ENCODE assay signal across 8 mouse cellular contexts in the genomic region with DNA sequence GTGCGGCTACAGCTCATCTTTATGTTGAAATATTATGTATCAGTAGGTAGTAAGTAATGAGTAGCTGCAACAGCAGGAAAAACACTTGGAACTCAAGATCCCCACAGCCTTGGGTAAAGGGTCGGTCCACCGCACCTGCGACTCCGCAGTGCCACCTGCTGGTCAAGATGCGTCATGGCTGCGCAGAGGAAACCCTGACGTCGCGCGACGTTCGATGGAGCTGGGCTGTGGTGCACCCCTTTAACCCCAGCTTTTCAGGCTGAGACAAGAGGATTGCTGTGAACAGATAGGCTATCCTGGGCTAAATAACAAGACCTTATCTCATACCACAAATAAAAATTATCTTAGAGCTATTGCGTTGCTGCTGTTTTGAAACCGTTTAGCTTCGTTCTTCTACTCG. TPM values are rescaled to one million over a fixed set of nuclear protein-coding genes. Genes with fewer than 3 reads are reported as not detected.
A peak's percentile ranks its signal among the peaks of the same experiment; 100 is the strongest.
DNase-seq lines count a peak whose midpoint lies in the region; ATAC-seq lines count a peak whose summit lies in the region.

No protein-coding gene starts in this region.

- H3K4me3 ChIP-seq in brown adipose tissue, adult 24 weeks (ENCODE audit: insufficient read depth, low read depth, low read length) = peak overlapping the region; percentile 49
- peak overlapping the region; percentile 73 for H3K4me3 ChIP-seq in heart, embryonic 15.5 days
- peak overlapping the region; percentile 80 for H3K4me3 ChIP-seq in liver, embryonic 16.5 days (ENCODE audit: low read depth, low read length)
- peak overlapping the region; percentile 69 for H3K4me3 ChIP-seq in neural tube, embryonic 13.5 days

- H3K27ac ChIP-seq in brown adipose tissue, adult 24 weeks (replicated peaks; ENCODE audit: low read depth, low read length) = no peak overlapping the region
- H3K27ac ChIP-seq in heart, embryonic 15.5 days = no peak overlapping the region
- H3K27ac ChIP-seq in liver, embryonic 16.5 days (ENCODE audit: low read length) = peak overlapping the region; percentile 86
- no peak overlapping the region for H3K27ac ChIP-seq in neural tube, embryonic 13.5 days (replicated peaks)

- peak; percentile 63 for ATAC-seq in CD4-positive, CD25-positive, alpha-beta regulatory T cell, adult 4 months
- peak; percentile 73 for ATAC-seq in heart, embryonic 15.5 days (replicated peaks; ENCODE audit: insufficient number of reproducible peaks, insufficient read depth, low FRiP score, low read depth)
- peak; percentile 42 for ATAC-seq in liver, embryonic 16.5 days (ENCODE audit: low read depth)
- ATAC-seq in neural tube, embryonic 13.5 days (ENCODE audit: low read depth) = peak; percentile 78

- peak overlapping the region; percentile 80 for H3K4me2 ChIP-seq in heart, embryonic 15.5 days
- H3K4me2 ChIP-seq in liver, embryonic 16.5 days (ENCODE audit: low read depth, low read length) = peak overlapping the region; percentile 82
- peak overlapping the region; percentile 70 for H3K4me2 ChIP-seq in neural tube, embryonic 13.5 days

- H3K9me3 ChIP-seq in heart, embryonic 15.5 days (replicated peaks) = no peaks in the 10 kb centered on the region
- H3K9me3 ChIP-seq in liver, embryonic 16.5 days (replicated peaks; ENCODE audit: control insufficient read depth, low read length) = no peaks in the 10 kb centered on the region
- H3K9me3 ChIP-seq in neural tube, embryonic 13.5 days = no peaks in the 10 kb centered on the region

- no peaks in the 10 kb centered on the region for H3K27me3 ChIP-seq in heart, embryonic 15.5 days
- no peaks in the 10 kb centered on the region for H3K27me3 ChIP-seq in liver, embryonic 16.5 days (ENCODE audit: control insufficient read depth, insufficient read depth, low read depth, low read length)
- H3K27me3 ChIP-seq in neural tube, embryonic 13.5 days = no peaks in the 10 kb centered on the region

- WGBS in heart, embryonic 15.5 days = 4% methylated on average over 17 of the region's 17 CpGs
- WGBS in liver, embryonic 16.5 days (ENCODE audit: insufficient replicate concordance) = 2% methylated on average over 17 of the region's 17 CpGs
- WGBS in neural tube, embryonic 13.5 days = 7% methylated on average over 17 of the region's 17 CpGs

- no peaks in the 10 kb centered on the region for H3K4me1 ChIP-seq in brown adipose tissue, adult 24 weeks (ENCODE audit: control insufficient read depth, insufficient read depth, insufficient read length, low read length)
- H3K4me1 ChIP-seq in heart, embryonic 15.5 days (replicated peaks) = peaks cover 27% of the 10 kb centered on the region
- H3K4me1 ChIP-seq in liver, embryonic 16.5 days (ENCODE audit: control insufficient read depth, low read depth, low read length) = peaks cover 35% of the 10 kb centered on the region
- H3K4me1 ChIP-seq in neural tube, embryonic 13.5 days (replicated peaks) = peaks cover 28% of the 10 kb centered on the region

- peak; percentile 64 for DNase-seq in fibroblast of lung, adult 2 months (ENCODE audit: low read depth)
- DNase-seq in kidney, postnatal 14 days = peak; percentile 84
- DNase-seq in telencephalon, adult 2 months (ENCODE audit: low read depth, low spot score) = peak; percentile 69

- H3K36me3 ChIP-seq in heart, embryonic 15.5 days = peaks cover 5% of the 10 kb centered on the region; the same call in 1 of the 2 replicates
- H3K36me3 ChIP-seq in liver, embryonic 16.5 days (ENCODE audit: control insufficient read depth, insufficient read depth) = no peaks in the 10 kb centered on the region
- peaks cover 13% of the 10 kb centered on the region for H3K36me3 ChIP-seq in neural tube, embryonic 13.5 days

- H3K9ac ChIP-seq in heart, embryonic 15.5 days = no peak overlapping the region
- H3K9ac ChIP-seq in liver, embryonic 16.5 days (ENCODE audit: low read depth, low read length) = peak overlapping the region; percentile 55
- H3K9ac ChIP-seq in neural tube, embryonic 13.5 days = no peak overlapping the region

RNA-seq across cellular contexts. Expression of a gene that starts 13.6 kb away (rescaled TPM):
- polyA plus RNA-seq in CD4-positive, CD25-positive, alpha-beta regulatory T cell, adult 4 months (2017; shearing (Covaris generic)) = 10 to 100 TPM; 16.5 to 17.6 TPM
- 5.3 and 6.8 TPM in 2 replicates for polyA plus RNA-seq in brown adipose tissue, adult 24 weeks (2012; ENCODE audit: insufficient read depth, insufficient read length, missing spikeins)
- polyA plus RNA-seq in heart, embryonic 15.5 days (2015; fragmentation: Nextera tagmentation; extraction: Ambion mirVana) = 13.7 and 20.4 TPM in 2 replicates
- polyA plus RNA-seq in liver, embryonic 16.5 days (2015; fragmentation: Nextera tagmentation; extraction: Ambion mirVana) = 5.5 and 5.9 TPM in 2 replicates
- 64.0 and 69.4 TPM in 2 replicates for polyA plus RNA-seq in neural tube, embryonic 13.5 days (2015; fragmentation: Nextera tagmentation; extraction: Ambion mirVana)

RNA-seq across cellular contexts. Expression of a gene that starts 14.0 kb away (rescaled TPM):
- 1 to 10 TPM; 8.1 to 9.2 TPM for polyA plus RNA-seq in CD4-positive, CD25-positive, alpha-beta regulatory T cell, adult 4 months (2017; shearing (Covaris generic))
- 13.5 and 14.5 TPM in 2 replicates for polyA plus RNA-seq in brown adipose tissue, adult 24 weeks (2012; ENCODE audit: insufficient read depth, insufficient read length, missing spikeins)
- 31.4 and 37.8 TPM in 2 replicates for polyA plus RNA-seq in heart, embryonic 15.5 days (2015; fragmentation: Nextera tagmentation; extraction: Ambion mirVana)
- polyA plus RNA-seq in liver, embryonic 16.5 days (2015; fragmentation: Nextera tagmentation; extraction: Ambion mirVana) = 8.8 and 8.9 TPM in 2 replicates
- polyA plus RNA-seq in neural tube, embryonic 13.5 days (2015; fragmentation: Nextera tagmentation; extraction: Ambion mirVana) = 47.9 and 50.0 TPM in 2 replicates

RNA-seq across cellular contexts. Expression of a gene that starts 24.1 kb away (rescaled TPM):
- 100 to 1,000 TPM; 122 to 174 TPM for polyA plus RNA-seq in CD4-positive, CD25-positive, alpha-beta regulatory T cell, adult 4 months (2017; shearing (Covaris generic))
- 69.2 and 77.7 TPM in 2 replicates for polyA plus RNA-seq in brown adipose tissue, adult 24 weeks (2012; ENCODE audit: insufficient read depth, insufficient read length, missing spikeins)
- polyA plus RNA-seq in heart, embryonic 15.5 days (2015; fragmentation: Nextera tagmentation; extraction: Ambion mirVana) = 57.8 and 71.3 TPM in 2 replicates
- polyA plus RNA-seq in liver, embryonic 16.5 days (2015; fragmentation: Nextera tagmentation; extraction: Ambion mirVana) = 42.4 and 43.9 TPM in 2 replicates
- polyA plus RNA-seq in neural tube, embryonic 13.5 days (2015; fragmentation: Nextera tagmentation; extraction: Ambion mirVana) = 90.5 and 111 TPM in 2 replicates

RNA-seq across cellular contexts. Expression of a gene that starts 26.7 kb away (rescaled TPM):
- polyA plus RNA-seq in CD4-positive, CD25-positive, alpha-beta regulatory T cell, adult 4 months (2017; shearing (Covaris generic)) = 10 to 100 TPM; 31.2 to 45.1 TPM
- 3.3 and 3.9 TPM in 2 replicates for polyA plus RNA-seq in brown adipose tissue, adult 24 weeks (2012; ENCODE audit: insufficient read depth, insufficient read length, missing spikeins)
- polyA plus RNA-seq in heart, embryonic 15.5 days (2015; fragmentation: Nextera tagmentation; extraction: Ambion mirVana) = 1.3 and 2.7 TPM in 2 replicates
- polyA plus RNA-seq in liver, embryonic 16.5 days (2015; fragmentation: Nextera tagmentation; extraction: Ambion mirVana) = 6.6 and 7.9 TPM in 2 replicates
- polyA plus RNA-seq in neural tube, embryonic 13.5 days (2015; fragmentation: Nextera tagmentation; extraction: Ambion mirVana) = 8.7 and 10.0 TPM in 2 replicates

RNA-seq across cellular contexts. Expression of a gene that starts 39.0 kb away (rescaled TPM):
- 1,000 to 10,000 TPM in 1 of 2 experiments, 100 to 1,000 TPM in 1; 829 to 1,151 TPM for polyA plus RNA-seq in CD4-positive, CD25-positive, alpha-beta regulatory T cell, adult 4 months (2017; shearing (Covaris generic))
- polyA plus RNA-seq in brown adipose tissue, adult 24 weeks (2012; ENCODE audit: insufficient read depth, insufficient read length, missing spikeins) = 16.3 and 22.1 TPM in 2 replicates
- 4.7 and 11.6 TPM in 2 replicates for polyA plus RNA-seq in heart, embryonic 15.5 days (2015; fragmentation: Nextera tagmentation; extraction: Ambion mirVana)
- 69.6 and 73.5 TPM in 2 replicates for polyA plus RNA-seq in liver, embryonic 16.5 days (2015; fragmentation: Nextera tagmentation; extraction: Ambion mirVana)
- 2.3 and 3.3 TPM in 2 replicates for polyA plus RNA-seq in neural tube, embryonic 13.5 days (2015; fragmentation: Nextera tagmentation; extraction: Ambion mirVana)
